Mouse (Mus musculus): ENCODE data around the gene Jun.

GRCm38 (mm10) chr4:95053041-95053790, 1.2 kb upstream of the Jun start:
- no peak for TF ChIP-seq CHD2 (IDR thresholded peaks at IDR 0.05; ENCODE audit: low read depth, low read length)
- TF ChIP-seq ZNF384 (IDR thresholded peaks at IDR 0.05; ENCODE audit: low read depth, low read length) = no peak

Data from ES-E14 (cell line).